In genomic region chr9:53341981-53342380, GRCm38 (mm10) we compare ENCODE assay signal across 10 mouse cellular contexts. TPM values are rescaled to one million over a fixed set of nuclear protein-coding genes. Genes with fewer than 3 reads are reported as not detected.
DNase-seq lines count a peak whose midpoint lies in the region; ATAC-seq and TF ChIP-seq lines count a peak whose summit lies in the region.
"Had no signal": no experiment of that assay in that cellular context is flagged by ENCODE, and none has a peak within 500 bp of the region (broad histone marks: within the 10 kb centered on the region; RNA-seq: fewer than 3 reads in every experiment).

No protein-coding gene starts in this region.

- H3K4me3 ChIP-seq in heart, postnatal 0 days (ENCODE audit: low read depth, low read length) = no peak overlapping the region
- peak overlapping the region; percentile 65 for H3K4me3 ChIP-seq in lung, adult 2 months (replicated peaks; ENCODE audit: extremely low read depth, low read depth, low read length)
- no peak overlapping the region for H3K4me3 ChIP-seq in liver, postnatal 0 days (ENCODE audit: low read depth, low read length)
- H3K4me3 ChIP-seq in forebrain, embryonic 12.5 days (replicated peaks) = no peak overlapping the region

- WGBS in heart, postnatal 0 days = 81% methylated on average over 3 of the region's 3 CpGs
- WGBS in lung, adult 2 months = 52% methylated on average over 3 of the region's 3 CpGs
- 68% methylated on average over 3 of the region's 3 CpGs for WGBS in liver, postnatal 0 days (ENCODE audit: insufficient replicate concordance)
- WGBS in forebrain, embryonic 12.5 days = 94% methylated on average over 3 of the region's 3 CpGs

- ATAC-seq in heart, postnatal 0 days (ENCODE audit: insufficient read depth, low read depth) = no peak
- ATAC-seq in liver, postnatal 0 days = no peak
- no peak for ATAC-seq in forebrain, embryonic 12.5 days (ENCODE audit: low FRiP score)
- ATAC-seq in erythroid progenitor cell, adult 5-6 weeks (replicated peaks; ENCODE audit: low FRiP score, poor library complexity, severe bottlenecking) = no peak

- no peak for TF ChIP-seq EP300 in heart, postnatal 0 days (IDR thresholded peaks at IDR 0.05; ENCODE audit: low read depth)
- TF ChIP-seq EP300 in liver, postnatal 0 days (IDR thresholded peaks at IDR 0.05; ENCODE audit: low read depth) = no peak

- H3K9ac ChIP-seq in heart, postnatal 0 days (replicated peaks; ENCODE audit: low read depth, low read length) = no peak overlapping the region
- H3K9ac ChIP-seq in liver, postnatal 0 days (replicated peaks) = no peak overlapping the region
- H3K9ac ChIP-seq in forebrain, embryonic 12.5 days = no peak overlapping the region

- no peak for DNase-seq in heart, postnatal 0 days (ENCODE audit: low spot score)
- DNase-seq in heart, adult 18-20 months = no peak
- no peak for DNase-seq in lung, adult 2 months
- no peak for DNase-seq in lung, adult 18-20 months
- peak; percentile 59 to 76 for DNase-seq in cerebellum, postnatal 25 days
- no peak for DNase-seq in liver, postnatal 0 days
- DNase-seq: layer of hippocampus, adult 9-11 months; thymus, adult 2 months had no signal

- TF ChIP-seq CTCF in heart, postnatal 0 days (IDR thresholded peaks at IDR 0.05; ENCODE audit: low read depth) = no peak
- TF ChIP-seq CTCF in lung, adult 2 months (IDR thresholded peaks at IDR 0.05; ENCODE audit: insufficient read depth, low read length) = no peak
- TF ChIP-seq CTCF in liver, postnatal 0 days (IDR thresholded peaks at IDR 0.05; ENCODE audit: low read depth) = no peak

- 0 out of 2 replicates have a peak overlapping the region, but pooled peaks have one; percentile 87 for H3K4me2 ChIP-seq in heart, postnatal 0 days (ENCODE audit: low read depth, low read length)
- H3K4me2 ChIP-seq in liver, postnatal 0 days (ENCODE audit: low read depth, low read length) = peak overlapping the region; percentile 66
- no peak overlapping the region for H3K4me2 ChIP-seq in forebrain, embryonic 12.5 days

- 0 out of 2 replicates have a peak, but pooled peaks cover 8% of the 10 kb centered on the region for H3K27me3 ChIP-seq in heart, postnatal 0 days (ENCODE audit: control insufficient read depth, insufficient read depth, low read length)
- H3K27me3 ChIP-seq in liver, postnatal 0 days (ENCODE audit: insufficient read depth, low read length) = no peaks in the 10 kb centered on the region
- H3K27me3 ChIP-seq in forebrain, embryonic 12.5 days = 0 out of 2 replicates have a peak, but pooled peaks cover 9% of the 10 kb centered on the region

- no peaks in the 10 kb centered on the region for H3K9me3 ChIP-seq in heart, postnatal 0 days (replicated peaks; ENCODE audit: control insufficient read depth, low read length)
- H3K9me3 ChIP-seq in liver, postnatal 0 days (ENCODE audit: low read length) = no peaks in the 10 kb centered on the region
- H3K9me3 ChIP-seq in forebrain, embryonic 12.5 days = no peaks in the 10 kb centered on the region

- H3K36me3 ChIP-seq in heart, postnatal 0 days (replicated peaks; ENCODE audit: control insufficient read depth, insufficient read depth, low read length) = no peaks in the 10 kb centered on the region
- H3K36me3 ChIP-seq in liver, postnatal 0 days (replicated peaks; ENCODE audit: insufficient read depth, low read length) = no peaks in the 10 kb centered on the region
- H3K36me3 ChIP-seq in forebrain, embryonic 12.5 days (replicated peaks) = no peaks in the 10 kb centered on the region

- TF ChIP-seq POLR2A in lung, adult 2 months (IDR thresholded peaks at IDR 0.05; ENCODE audit: borderline replicate concordance, extremely low read depth, low read depth, low read length) = no peak

- H3K27ac ChIP-seq in heart, postnatal 0 days (ENCODE audit: low read depth) = no peak overlapping the region
- no peak overlapping the region for H3K27ac ChIP-seq in liver, postnatal 0 days (ENCODE audit: low read depth)
- no peak overlapping the region for H3K27ac ChIP-seq in forebrain, embryonic 12.5 days

- H3K4me1 ChIP-seq in heart, postnatal 0 days (ENCODE audit: control insufficient read depth, insufficient read depth) = no peaks in the 10 kb centered on the region; the same call in 1 of the 2 replicates
- H3K4me1 ChIP-seq in lung, adult 2 months (ENCODE audit: control insufficient read depth, insufficient read depth, low read length) = peaks cover 4% of the 10 kb centered on the region; the same call in 1 of the 2 replicates
- no peaks in the 10 kb centered on the region for H3K4me1 ChIP-seq in liver, postnatal 0 days (ENCODE audit: insufficient read depth)
- 0 out of 2 replicates have a peak, but pooled peaks cover 9% of the 10 kb centered on the region for H3K4me1 ChIP-seq in forebrain, embryonic 12.5 days

RNA-seq across cellular contexts. Expression of gene Exph5, which starts 40.5 kb away (rescaled TPM):
- 0.27 and 0.57 TPM in 2 replicates for total RNA-seq in heart, postnatal 0 days (2014; rRNA removed; ENCODE audit: low replicate concordance)
- 0.07 and 0.11 TPM in 2 replicates for polyA plus RNA-seq in heart, postnatal 0 days (2015; fragmentation: Nextera tagmentation; extraction: Ambion mirVana)
- total RNA-seq in heart, adult 18-20 months (2021) = under 1 TPM; 0.10 to 0.41 TPM
- polyA plus RNA-seq in lung, adult 2 months (2012; rRNA removed) = 3.4 and 4.8 TPM in 2 replicates
- 0.18 and 0.36 TPM in 2 replicates for polyA plus RNA-seq in liver, postnatal 0 days (2015; fragmentation: Nextera tagmentation; extraction: Ambion mirVana)
- polyA plus RNA-seq in forebrain, embryonic 12.5 days (2016; fragmentation: Nextera tagmentation; extraction: Ambion mirVana) = 0.29 and 0.36 TPM in 2 replicates
- not detected in 2 replicates for total RNA-seq in erythroid progenitor cell, adult 5-6 weeks (2015; ENCODE audit: low replicate concordance)
- total RNA-seq in erythroid progenitor cell, adult 5-6 weeks (2017; ENCODE audit: low replicate concordance) = not detected in 2 replicates

RNA-seq across cellular contexts. Expression of gene Kdelc2, which starts 41.8 kb away (rescaled TPM):
- 12.3 and 15.0 TPM in 2 replicates for total RNA-seq in heart, postnatal 0 days (2014; rRNA removed; ENCODE audit: low replicate concordance)
- 14.8 and 15.7 TPM in 2 replicates for polyA plus RNA-seq in heart, postnatal 0 days (2015; fragmentation: Nextera tagmentation; extraction: Ambion mirVana)
- 1 to 10 TPM; 8.1 to 9.0 TPM for total RNA-seq in heart, adult 18-20 months (2021)
- 11.5 and 14.2 TPM in 2 replicates for polyA plus RNA-seq in lung, adult 2 months (2012; rRNA removed)
- polyA plus RNA-seq in liver, postnatal 0 days (2015; fragmentation: Nextera tagmentation; extraction: Ambion mirVana) = 2.6 and 2.7 TPM in 2 replicates
- 7.4 and 8.1 TPM in 2 replicates for polyA plus RNA-seq in forebrain, embryonic 12.5 days (2016; fragmentation: Nextera tagmentation; extraction: Ambion mirVana)
- 0.72 and 2.1 TPM in 2 replicates for total RNA-seq in erythroid progenitor cell, adult 5-6 weeks (2015; ENCODE audit: low replicate concordance)
- 0.15 TPM in 1 of 2 replicates, not detected in the other for total RNA-seq in erythroid progenitor cell, adult 5-6 weeks (2017; ENCODE audit: low replicate concordance)

Comparison
In these comparisons a context has a peak if more than half of its experiments do, and no peak if none do; other contexts are left out.
1. DNase-seq: peak in cerebellum, postnatal 25 days (2 of 2); none in heart, postnatal 0 days (single experiment), heart, adult 18-20 months (0 of 2), lung, adult 2 months (single experiment), lung, adult 18-20 months (0 of 2) and liver, postnatal 0 days (single experiment).